Mouse (Mus musculus): Measurements from ENCODE around the gene Vat1. TPM values are rescaled to one million over a fixed set of nuclear protein-coding genes. Genes with fewer than 3 reads are reported as not detected.

The Vat1 gene
- total and polyA plus RNA-seq, 3 experiments: 14.9 to 49.4 (median 29.9) TPM

- peaks cover 21% of the 10 kb centered on the region for H3K27me3 ChIP-seq (replicated peaks)
- no peaks in the 10 kb centered on the region for H3K79me2 ChIP-seq (replicated peaks; ENCODE audit: control insufficient read depth, extremely low read depth, insufficient read depth, poor library complexity, severe bottlenecking)
- in situ Hi-C loops (cut with MboI; ENCODE audit: low pct_ligation_motif_present, low pct_unique_long_range_greater_than_20kb, low sequenced_read_pairs): no loop called here
- dilution Hi-C loops (cut with MboI; ENCODE audit: extremely low pct_ligation_motif_present, extremely low pct_unique_long_range_greater_than_20kb, low sequenced_read_pairs): no loop called here
- peaks cover 21 to 62% of the 10 kb centered on the region in 2 experiments for H3K4me1 ChIP-seq (ENCODE audit: control insufficient read depth in 1 of 2, insufficient read depth in 2 of 2)
- peak within 1 kb of the TSS; percentile 24 for H3K9ac ChIP-seq (ENCODE audit: insufficient read depth, low read depth)
- peak within 1 kb of the TSS; percentile 59 to 96 (median 63) for H3K4me3 ChIP-seq (replicated peaks in 1 of 3; ENCODE audit: low read depth in 2 of 3, low read length in 2 of 3, poor library complexity in 1 of 3)
- H3K27ac ChIP-seq (ENCODE audit: insufficient read depth, low read depth): peak within 1 kb of the TSS; percentile 70
- H3K36me3 ChIP-seq (replicated peaks in 1 of 2; ENCODE audit: control insufficient read depth in 1 of 2, insufficient read depth in 1 of 2, low read length in 1 of 2): peaks cover 19 to 30% of the 10 kb centered on the region in 2 experiments
- peak within 1 kb of the TSS; percentile 89 for H3K4me2 ChIP-seq (ENCODE audit: insufficient read depth, low read depth, poor library complexity, severe bottlenecking)
- H3K9me3 ChIP-seq (replicated peaks; ENCODE audit: low read length): no peaks in the 10 kb centered on the region
- TF ChIP-seq NELFE (IDR thresholded peaks at IDR 0.05; ENCODE audit: low read depth, low read length): 0 out of 2 replicates have a peak, but pooled peaks have one; percentile 5
- TF ChIP-seq RCOR1 (conservative IDR thresholded peaks at IDR 0.05; ENCODE audit: low read depth, low read length): no peak
- TF ChIP-seq USF2 (conservative IDR thresholded peaks at IDR 0.05; ENCODE audit: low read depth, low read length): no peak
- 0 out of 2 replicates have a peak, but pooled peaks have one; percentile 21 for TF ChIP-seq ZMIZ1 (IDR thresholded peaks at IDR 0.05; ENCODE audit: low read depth, low read length)
- TF ChIP-seq USF1 (IDR thresholded peaks at IDR 0.05; ENCODE audit: low read depth, low read length): no peak
- no peak for TF ChIP-seq POLR2A (IDR thresholded peaks at IDR 0.05; ENCODE audit: low read depth, low read length)
- TF ChIP-seq MAX (IDR thresholded peaks at IDR 0.05; ENCODE audit: low read length): no peak; the same call in 1 of the 2 replicates
- TF ChIP-seq SMC3 (IDR thresholded peaks at IDR 0.05; ENCODE audit: low read depth, low read length): no peak
- TF ChIP-seq KAT2A (IDR thresholded peaks at IDR 0.05; ENCODE audit: insufficient replicate concordance, low read length): no peak
- no peak for TF ChIP-seq GABPA (IDR thresholded peaks at IDR 0.05; ENCODE audit: insufficient replicate concordance, low read depth, low read length)
- no peak for TF ChIP-seq UBTF (IDR thresholded peaks at IDR 0.05; ENCODE audit: low read depth, low read length)
- TF ChIP-seq POLR2AphosphoS2 (IDR thresholded peaks at IDR 0.05; ENCODE audit: low read depth, low read length): no peak; the same call in 1 of the 2 replicates
- TF ChIP-seq TBP (conservative IDR thresholded peaks at IDR 0.05; ENCODE audit: low read depth, low read length): no peak
- TF ChIP-seq EP300 (IDR thresholded peaks at IDR 0.05; ENCODE audit: low read length): no peak
- TF ChIP-seq TCF12 (IDR thresholded peaks at IDR 0.05; ENCODE audit: low read depth, low read length): no peak
- no peak for TF ChIP-seq JUND (conservative IDR thresholded peaks at IDR 0.05; ENCODE audit: low read depth, low read length)
- no peak for DNase-seq (ENCODE audit: extremely low read depth)
Observed at GRCm38 (mm10) chr11:101464211-101465100, 1.6 kb downstream of the Vat1 start, which contains the start of gene Rnd2. Gene Rnd2, plus strand, starts transcription at chr11:101464999.

GRCm38 (mm10) chr11:101462583-101463440 lies 3.2 kb downstream of the Vat1 start:
- DNase-seq (ENCODE audit: extremely low read depth): peak; percentile 79
- TF ChIP-seq MXI1 (IDR thresholded peaks at IDR 0.05; ENCODE audit: low read depth, low read length) (peak; percentile 68), CHD1 (IDR thresholded peaks at IDR 0.05; ENCODE audit: low read depth, low read length) (no peak), ZNF384 (IDR thresholded peaks at IDR 0.05; ENCODE audit: low read depth, low read length) (peak; percentile 92), TCF12 (IDR thresholded peaks at IDR 0.05; ENCODE audit: low read depth, low read length) (peak; percentile 38; the same call in 1 of the 2 replicates), EP300 (IDR thresholded peaks at IDR 0.05; ENCODE audit: low read length) (peak; percentile 72), SIN3A (IDR thresholded peaks at IDR 0.05; ENCODE audit: low read length) (no peak), ZMIZ1 (IDR thresholded peaks at IDR 0.05; ENCODE audit: low read depth, low read length) (0 out of 2 replicates have a peak, but pooled peaks have one; percentile 29), E2F4 (IDR thresholded peaks at IDR 0.05; ENCODE audit: insufficient replicate concordance, low read depth, low read length) (no peak), ELF1 (IDR thresholded peaks at IDR 0.05; ENCODE audit: low read depth, low read length) (no peak), MYC (IDR thresholded peaks at IDR 0.05; ENCODE audit: low read depth, low read length) (no peak), RCOR1 (conservative IDR thresholded peaks at IDR 0.05; ENCODE audit: low read depth, low read length) (no peak), JUN (IDR thresholded peaks at IDR 0.05; ENCODE audit: insufficient read depth, low read depth, low read length) (no peak), ZC3H11A (IDR thresholded peaks at IDR 0.05; ENCODE audit: low read depth, low read length) (no peak), PAX5 (IDR thresholded peaks at IDR 0.05; ENCODE audit: low read length) (no peak), MAZ (IDR thresholded peaks at IDR 0.05; ENCODE audit: low read depth, low read length) (no peak), POLR2AphosphoS2 (IDR thresholded peaks at IDR 0.05; ENCODE audit: low read depth, low read length) (no peak), JUND (conservative IDR thresholded peaks at IDR 0.05; ENCODE audit: low read depth, low read length) (peak; percentile 69)

More at GRCm38 (mm10) chr11:101462583-101463440, 3.2 kb downstream of the Vat1 start:
- in situ Hi-C loops (cut with MboI; ENCODE audit: low pct_ligation_motif_present, low pct_unique_long_range_greater_than_20kb, low sequenced_read_pairs): no loop called here
- H3K79me2 ChIP-seq (replicated peaks; ENCODE audit: control insufficient read depth, extremely low read depth, insufficient read depth, poor library complexity, severe bottlenecking): no peaks in the 10 kb centered on the region
- H3K4me3 ChIP-seq (replicated peaks in 1 of 3; ENCODE audit: low read depth in 2 of 3, low read length in 2 of 3, poor library complexity in 1 of 3): no peak overlapping the region
- no peaks in the 10 kb centered on the region for H3K9me3 ChIP-seq (replicated peaks; ENCODE audit: low read length)
- no peak overlapping the region for H3K9ac ChIP-seq (ENCODE audit: insufficient read depth, low read depth)
- peaks cover 11% of the 10 kb centered on the region for H3K27me3 ChIP-seq (replicated peaks)
- H3K4me1 ChIP-seq (ENCODE audit: control insufficient read depth in 1 of 2, insufficient read depth in 2 of 2): peaks cover 21 to 63% of the 10 kb centered on the region in 2 experiments
- dilution Hi-C loops (cut with MboI; ENCODE audit: extremely low pct_ligation_motif_present, extremely low pct_unique_long_range_greater_than_20kb, low sequenced_read_pairs): no loop called here
- no peak overlapping the region for H3K27ac ChIP-seq (ENCODE audit: insufficient read depth, low read depth)
- peaks cover 34 to 46% of the 10 kb centered on the region in 2 experiments for H3K36me3 ChIP-seq (replicated peaks in 1 of 2; ENCODE audit: control insufficient read depth in 1 of 2, insufficient read depth in 1 of 2, low read length in 1 of 2)
- H3K4me2 ChIP-seq (ENCODE audit: insufficient read depth, low read depth, poor library complexity, severe bottlenecking): no peak overlapping the region; the same call in 1 of the 2 replicates
